Mouse (Mus musculus) CH12.LX (cell line): ENCODE results near the gene Rer1.

ENCODE experiments used
- POLR2A ChIP-seq: IDR thresholded peaks from 2 replicates; pipeline ENCODE4 v1.6.1; 2011; ENCODE audit warnings: low read depth, mild to moderate bottlenecking, improper control_type of control experiment, low read length
- TBP ChIP-seq: conservative IDR thresholded peaks from 2 replicates; pipeline ENCODE4 v1.6.1; 2011; ENCODE audit warnings: low read depth, low read length, improper control_type of control experiment
- ZMIZ1 ChIP-seq: IDR thresholded peaks from 2 replicates; pipeline ENCODE4 v1.6.1; 2012; ENCODE audit warnings: low read depth, mild to moderate bottlenecking, inconsistent platforms, low read length, improper control_type of control experiment

DNA sequence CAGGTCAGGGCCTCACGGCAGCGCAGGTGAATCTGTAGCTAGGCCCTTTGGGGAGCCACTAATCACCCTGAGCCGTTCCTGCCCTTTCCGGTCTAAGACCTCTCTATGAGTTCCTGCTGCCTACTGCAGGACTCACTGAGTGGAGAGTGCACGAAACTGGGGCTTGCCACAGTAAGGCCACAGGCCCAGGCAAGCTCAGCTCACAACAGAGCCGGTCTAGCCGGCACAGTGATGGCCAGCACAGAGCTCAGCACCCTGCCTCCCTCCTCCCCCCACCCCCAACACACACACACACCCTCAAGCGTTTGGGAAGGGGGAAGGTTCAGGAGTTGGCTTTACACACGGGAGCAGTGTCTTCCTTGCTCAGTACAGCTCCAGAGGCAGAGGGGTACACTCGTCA is 27.9 kb downstream of the Rer1 start:
- TF ChIP-seq TBP, result no peak
- no peak for TF ChIP-seq ZMIZ1
- TF ChIP-seq POLR2A, result no peak
